Mouse (Mus musculus): ENCODE results near the gene Myh14. TPM values are rescaled to one million over a fixed set of nuclear protein-coding genes. Genes with fewer than 3 reads are reported as not detected.

The Myh14 gene
- polyA plus RNA-seq, 1 experiment, result 17.4 TPM

- no peak overlapping the region for H3K27ac ChIP-seq (ENCODE audit: insufficient read depth, low read length)
- TF ChIP-seq POLR2A (IDR thresholded peaks at IDR 0.05; ENCODE audit: extremely low read depth, insufficient read depth, low read length) (no peak), CTCF (IDR thresholded peaks at IDR 0.05; ENCODE audit: extremely low read depth, insufficient read depth, low read length) (no peak)
- no peak overlapping the region for H3K4me3 ChIP-seq (ENCODE audit: insufficient read depth, low read length)
- H3K4me1 ChIP-seq (ENCODE audit: control insufficient read depth, insufficient read depth, low read length), result peaks cover 4% of the 10 kb centered on the region; the same call in 1 of the 2 replicates
Observed at GRCm38 (mm10) chr7:44584265-44584804, 86.3 kb downstream of the Myh14 start.

GRCm38 (mm10) chr7:44583146-44583545 lies 87.5 kb downstream of the Myh14 start:
- H3K4me3 ChIP-seq (ENCODE audit: insufficient read depth, low read length), result no peak overlapping the region

GRCm38 (mm10) chr7:44582709-44583108 lies 87.9 kb downstream of the Myh14 start:
- Histone ChIP-seq H3K27ac (ENCODE audit: insufficient read depth, low read length) (no peak overlapping the region), H3K4me1 (ENCODE audit: control insufficient read depth, insufficient read depth, low read length) (no peaks in the 10 kb centered on the region), H3K4me3 (ENCODE audit: insufficient read depth, low read length) (no peak overlapping the region)
- TF ChIP-seq POLR2A (IDR thresholded peaks at IDR 0.05; ENCODE audit: extremely low read depth, insufficient read depth, low read length) (no peak), CTCF (IDR thresholded peaks at IDR 0.05; ENCODE audit: extremely low read depth, insufficient read depth, low read length) (no peak)

More at GRCm38 (mm10) chr7:44583146-44583545, 87.5 kb downstream of the Myh14 start:
- TF ChIP-seq CTCF (IDR thresholded peaks at IDR 0.05; ENCODE audit: extremely low read depth, insufficient read depth, low read length), result no peak
- no peak for TF ChIP-seq POLR2A (IDR thresholded peaks at IDR 0.05; ENCODE audit: extremely low read depth, insufficient read depth, low read length)
- Histone ChIP-seq H3K27ac (ENCODE audit: insufficient read depth, low read length) (no peak overlapping the region), H3K4me1 (ENCODE audit: control insufficient read depth, insufficient read depth, low read length) (peaks cover 3% of the 10 kb centered on the region; the same call in 1 of the 2 replicates)

GRCm38 (mm10) chr7:44581637-44582036 lies 89.0 kb downstream of the Myh14 start:
- Histone ChIP-seq H3K4me3 (ENCODE audit: insufficient read depth, low read length) (no peak overlapping the region), H3K4me1 (ENCODE audit: control insufficient read depth, insufficient read depth, low read length) (no peaks in the 10 kb centered on the region), H3K27ac (ENCODE audit: insufficient read depth, low read length) (no peak overlapping the region)
- TF ChIP-seq POLR2A (IDR thresholded peaks at IDR 0.05; ENCODE audit: extremely low read depth, insufficient read depth, low read length) (no peak), CTCF (IDR thresholded peaks at IDR 0.05; ENCODE audit: extremely low read depth, insufficient read depth, low read length) (no peak)

GRCm38 (mm10) chr7:44576333-44576844 lies 94.3 kb downstream of the Myh14 start:
- Histone ChIP-seq H3K27ac (ENCODE audit: insufficient read depth, low read length) (no peak overlapping the region), H3K4me3 (ENCODE audit: insufficient read depth, low read length) (no peak overlapping the region), H3K4me1 (ENCODE audit: control insufficient read depth, insufficient read depth, low read length) (no peaks in the 10 kb centered on the region)
- TF ChIP-seq CTCF (IDR thresholded peaks at IDR 0.05; ENCODE audit: extremely low read depth, insufficient read depth, low read length) (no peak), POLR2A (IDR thresholded peaks at IDR 0.05; ENCODE audit: extremely low read depth, insufficient read depth, low read length) (no peak)

- Histone ChIP-seq H3K4me3 (ENCODE audit: insufficient read depth, low read length) (no peak overlapping the region), H3K4me1 (ENCODE audit: control insufficient read depth, insufficient read depth, low read length) (no peaks in the 10 kb centered on the region)
- TF ChIP-seq CTCF (IDR thresholded peaks at IDR 0.05; ENCODE audit: extremely low read depth, insufficient read depth, low read length) (no peak), POLR2A (IDR thresholded peaks at IDR 0.05; ENCODE audit: extremely low read depth, insufficient read depth, low read length) (no peak)
Observed at GRCm38 (mm10) chr7:44572956-44573484, 97.6 kb downstream of the Myh14 start.

GRCm38 (mm10) chr7:44572213-44572701 lies 98.4 kb downstream of the Myh14 start, which contains the start of gene Napsa:
TSS of gene Napsa (plus strand) at chr7:44572380.
- TF ChIP-seq CTCF (IDR thresholded peaks at IDR 0.05; ENCODE audit: extremely low read depth, insufficient read depth, low read length) (no peak), POLR2A (IDR thresholded peaks at IDR 0.05; ENCODE audit: extremely low read depth, insufficient read depth, low read length) (no peak)
- H3K4me1 ChIP-seq (ENCODE audit: control insufficient read depth, insufficient read depth, low read length), result no peaks in the 10 kb centered on the region
- H3K4me3 ChIP-seq (ENCODE audit: insufficient read depth, low read length), result no peak within 1 kb of the TSS
- no peak within 1 kb of the TSS for H3K27ac ChIP-seq (ENCODE audit: insufficient read depth, low read length)

More at GRCm38 (mm10) chr7:44572956-44573484, 97.6 kb downstream of the Myh14 start:
- no peak overlapping the region for H3K27ac ChIP-seq (ENCODE audit: insufficient read depth, low read length)

GRCm38 (mm10) chr7:44571811-44572210 lies 98.8 kb downstream of the Myh14 start:
- H3K27ac ChIP-seq (ENCODE audit: insufficient read depth, low read length), result no peak overlapping the region
- H3K4me1 ChIP-seq (ENCODE audit: control insufficient read depth, insufficient read depth, low read length), result no peaks in the 10 kb centered on the region
- no peak for TF ChIP-seq CTCF (IDR thresholded peaks at IDR 0.05; ENCODE audit: extremely low read depth, insufficient read depth, low read length)
- no peak for TF ChIP-seq POLR2A (IDR thresholded peaks at IDR 0.05; ENCODE audit: extremely low read depth, insufficient read depth, low read length)
- H3K4me3 ChIP-seq (ENCODE audit: insufficient read depth, low read length), result no peak overlapping the region

GRCm38 (mm10) chr7:44570989-44571388 lies 99.7 kb downstream of the Myh14 start:
- Histone ChIP-seq H3K4me3 (ENCODE audit: insufficient read depth, low read length) (no peak overlapping the region), H3K4me1 (ENCODE audit: control insufficient read depth, insufficient read depth, low read length) (no peaks in the 10 kb centered on the region), H3K27ac (ENCODE audit: insufficient read depth, low read length) (no peak overlapping the region)
- TF ChIP-seq CTCF (IDR thresholded peaks at IDR 0.05; ENCODE audit: extremely low read depth, insufficient read depth, low read length) (no peak), POLR2A (IDR thresholded peaks at IDR 0.05; ENCODE audit: extremely low read depth, insufficient read depth, low read length) (no peak)

GRCm38 (mm10) chr7:44568803-44569202 lies 101.8 kb downstream of the Myh14 start:
- H3K27ac ChIP-seq (ENCODE audit: insufficient read depth, low read length), result no peak overlapping the region
- TF ChIP-seq CTCF (IDR thresholded peaks at IDR 0.05; ENCODE audit: extremely low read depth, insufficient read depth, low read length) (no peak), POLR2A (IDR thresholded peaks at IDR 0.05; ENCODE audit: extremely low read depth, insufficient read depth, low read length) (no peak)
- H3K4me1 ChIP-seq (ENCODE audit: control insufficient read depth, insufficient read depth, low read length), result no peaks in the 10 kb centered on the region
- H3K4me3 ChIP-seq (ENCODE audit: insufficient read depth, low read length), result no peak overlapping the region

All from cortical plate, adult 2 months (tissue).